Mouse (Mus musculus) layer of hippocampus, adult 18-20 months (tissue): ENCODE measurements at regions not wholly inside any gene's neighbourhood (a gene's known extent, or its start where the extent isn't known, plus 50 kb on each side); places are given as distances from the start of the nearest gene placed in this dataset.
A peak's percentile ranks its signal among the peaks of the same experiment; 100 is the strongest.

Experiments used
- DNase-seq, 2 experiments: peaks; one replicate each; pipeline ENCODE4 v3.0.0; 2022; ENCODE audit warnings: low spot score in 2 of 2

- peak; percentile 16 to 42 for DNase-seq
These were observed 670.7 kb downstream of the Poteg start for GRCm38 (mm10) chr8:28117997-28118778.

GRCm38 (mm10) chr8:28125021-28125420, 677.6 kb downstream of the Poteg start:
- DNase-seq, result no peak

- DNase-seq, result no peak
These were observed 694.4 kb downstream of the Poteg start for GRCm38 (mm10) chr8:28141916-28142315.

GRCm38 (mm10) chr8:28148599-28149452, 701.4 kb downstream of the Poteg start:
- DNase-seq, result peak; percentile 58 to 73

GRCm38 (mm10) chr8:28149453-28149767, 701.9 kb downstream of the Poteg start:
- DNase-seq, result no peak

GRCm38 (mm10) chr8:28160651-28161050, 713.2 kb downstream of the Poteg start:
- no peak for DNase-seq

- DNase-seq, result no peak
These were observed 720.6 kb downstream of the Poteg start for GRCm38 (mm10) chr8:28168036-28168435.

- no peak for DNase-seq
These were observed 724.0 kb downstream of the Poteg start for GRCm38 (mm10) chr8:28171456-28171855.

GRCm38 (mm10) chr8:28195943-28196342, 748.5 kb downstream of the Poteg start:
- DNase-seq, result no peak

- no peak for DNase-seq
These were observed 788.1 kb downstream of the Poteg start for GRCm38 (mm10) chr8:28235562-28235961.

GRCm38 (mm10) chr8:28239411-28239810, 791.9 kb downstream of the Poteg start:
- DNase-seq, result no peak

- no peak for DNase-seq
These were observed 805.1 kb downstream of the Poteg start for GRCm38 (mm10) chr8:28252399-28253240.

- no peak for DNase-seq
These were observed 819.8 kb downstream of the Poteg start for GRCm38 (mm10) chr8:28267277-28267676.

- DNase-seq, result no peak
These were observed 836.8 kb downstream of the Poteg start for GRCm38 (mm10) chr8:28284257-28284656.

GRCm38 (mm10) chr8:28298896-28299793, 851.7 kb downstream of the Poteg start:
- DNase-seq, result peak; percentile 11 to 25

GRCm38 (mm10) chr8:28317081-28317480, 869.6 kb downstream of the Poteg start:
- DNase-seq, result no peak

- no peak for DNase-seq
These were observed 885.9 kb downstream of the Poteg start for GRCm38 (mm10) chr8:28333388-28333787.

GRCm38 (mm10) chr8:28337484-28337883, 890.0 kb downstream of the Poteg start:
- DNase-seq, result no peak

- DNase-seq, result no peak
These were observed 893.8 kb downstream of the Poteg start for GRCm38 (mm10) chr8:28341236-28341635.

GRCm38 (mm10) chr8:28366470-28366869, 919.0 kb downstream of the Poteg start:
- peak in 1 of 2 experiments; percentile 2 for DNase-seq
